Mouse (Mus musculus): ENCODE data around the gene Miga2. TPM values are rescaled to one million over a fixed set of nuclear protein-coding genes. Genes with fewer than 3 reads are reported as not detected.

The Miga2 gene
- 15.6 TPM for polyA plus RNA-seq (2017; shearing (Covaris generic))

DNA sequence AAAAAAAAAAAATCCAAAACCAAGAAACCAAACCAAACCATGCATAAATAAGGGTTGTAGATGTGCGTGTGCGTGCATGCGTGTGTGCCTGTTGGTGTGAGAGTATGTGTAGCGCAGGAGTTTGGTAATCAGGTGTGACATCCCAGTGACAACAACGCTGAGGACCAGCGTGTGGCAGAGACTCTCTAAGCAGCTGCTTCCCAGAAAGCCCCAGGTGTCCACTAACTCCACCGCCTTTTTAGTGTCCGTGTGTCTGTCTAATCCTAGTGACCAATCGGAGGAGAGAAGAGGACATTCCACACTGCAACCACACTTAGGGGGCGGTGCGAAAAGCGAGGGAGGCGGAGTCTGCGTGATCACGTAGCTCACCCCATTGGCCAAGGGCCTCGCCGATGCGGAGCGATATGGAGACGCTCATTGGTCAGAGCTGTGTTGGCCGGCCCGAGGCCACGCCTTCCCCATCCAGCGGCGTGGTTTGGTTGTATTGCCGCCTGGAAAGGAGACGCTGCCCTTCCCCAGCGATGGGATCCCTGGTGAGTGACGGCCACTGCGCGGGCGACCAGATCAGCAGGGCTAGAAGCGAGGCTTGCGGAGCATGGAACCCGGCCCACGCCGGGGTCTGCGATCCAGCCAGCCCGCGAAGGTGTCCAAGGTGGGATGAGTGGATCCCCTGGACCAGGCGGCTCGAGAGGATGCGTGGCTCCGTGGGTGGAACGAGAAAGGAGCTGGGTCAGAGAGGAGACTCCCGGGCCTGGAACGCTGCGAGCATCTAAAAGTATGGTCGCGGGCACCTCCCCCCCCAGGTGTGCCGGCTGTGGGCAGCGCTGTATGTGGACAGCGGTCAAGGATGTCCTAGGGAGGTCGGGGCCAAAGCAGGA, at the start of gene Miga2:
Gene Miga2 (plus strand): TSS at position 461 of the 878 bp plus-strand sequence.

DNA sequence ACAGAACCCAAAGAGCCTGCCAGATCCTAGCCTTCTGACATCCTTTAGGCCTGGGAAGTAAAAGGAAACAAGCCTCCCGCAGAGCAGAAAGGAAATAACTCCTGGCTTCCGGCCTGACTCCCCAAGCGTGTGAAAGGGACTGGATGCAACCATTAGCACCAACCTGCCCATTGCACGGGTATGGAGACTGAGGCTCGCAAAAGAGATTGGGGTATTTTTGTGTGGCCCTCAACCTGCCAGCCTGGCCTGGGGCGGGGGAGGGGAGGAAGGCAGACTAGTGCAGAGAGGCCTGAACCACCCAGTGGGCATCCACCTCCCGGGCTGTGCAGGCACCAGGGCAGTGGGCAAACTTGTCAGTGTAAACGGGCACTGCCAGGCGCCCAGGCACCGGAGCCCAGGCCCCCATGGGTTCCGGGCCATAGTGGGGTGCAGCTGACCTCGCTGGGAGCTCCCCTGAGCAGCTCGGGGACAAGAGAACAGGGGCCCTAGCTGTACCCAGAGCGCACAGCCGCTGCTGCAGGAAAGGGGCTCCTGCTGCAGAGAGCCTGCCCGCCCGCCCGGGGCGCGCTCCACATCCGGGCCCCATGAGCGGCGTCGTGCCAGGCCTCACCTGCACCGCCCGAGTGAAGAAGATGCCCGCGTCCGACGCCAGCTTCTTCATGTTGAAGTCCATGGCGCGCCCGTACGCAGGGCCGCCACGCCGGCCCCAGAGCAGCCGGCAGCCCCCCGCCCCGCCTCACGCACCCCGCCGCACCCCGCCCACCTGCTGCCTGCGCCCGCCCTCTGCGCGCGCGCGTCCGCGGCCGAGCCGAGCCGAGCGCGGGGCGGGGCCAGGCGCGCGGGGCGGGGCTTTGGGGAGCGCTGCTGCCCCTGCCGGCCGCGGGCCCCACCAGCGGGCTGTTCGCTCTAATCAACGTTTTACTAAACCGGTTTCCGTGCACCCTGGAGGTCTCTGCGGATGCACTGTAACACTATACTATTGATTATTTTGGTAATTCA, 5.2 kb upstream of the Miga2 start, which contains the start of gene Sh3glb2:
Gene Sh3glb2 (minus strand): TSS at position 805 of the 999 bp plus-strand sequence.

DNA sequence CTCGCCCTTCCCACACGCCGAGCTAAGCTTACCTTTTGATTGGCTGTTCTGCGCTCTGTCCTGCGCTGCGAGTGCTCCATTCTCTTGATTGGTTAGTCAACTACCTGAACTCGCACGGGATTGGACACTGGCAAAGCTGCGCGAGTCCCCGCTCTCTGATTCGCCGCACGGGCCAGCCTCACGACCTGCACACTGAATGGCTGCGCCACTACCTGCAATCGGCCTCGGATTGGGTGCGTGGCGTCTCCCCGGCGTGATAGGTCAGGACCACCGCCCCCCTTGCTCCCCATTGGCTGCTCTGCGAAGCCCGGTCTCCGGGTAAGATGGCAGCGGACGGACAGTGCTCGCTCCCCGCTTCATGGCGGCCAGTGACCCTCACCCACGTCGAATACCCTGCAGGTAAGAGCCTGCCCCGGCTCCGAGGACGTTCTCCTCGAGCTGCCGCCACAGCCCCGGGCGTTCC, 28.1 kb downstream of the Miga2 start, which contains the start of gene Dolpp1:
Gene Dolpp1 (plus strand): TSS at position 141 of the 463 bp plus-strand sequence.

DNA sequence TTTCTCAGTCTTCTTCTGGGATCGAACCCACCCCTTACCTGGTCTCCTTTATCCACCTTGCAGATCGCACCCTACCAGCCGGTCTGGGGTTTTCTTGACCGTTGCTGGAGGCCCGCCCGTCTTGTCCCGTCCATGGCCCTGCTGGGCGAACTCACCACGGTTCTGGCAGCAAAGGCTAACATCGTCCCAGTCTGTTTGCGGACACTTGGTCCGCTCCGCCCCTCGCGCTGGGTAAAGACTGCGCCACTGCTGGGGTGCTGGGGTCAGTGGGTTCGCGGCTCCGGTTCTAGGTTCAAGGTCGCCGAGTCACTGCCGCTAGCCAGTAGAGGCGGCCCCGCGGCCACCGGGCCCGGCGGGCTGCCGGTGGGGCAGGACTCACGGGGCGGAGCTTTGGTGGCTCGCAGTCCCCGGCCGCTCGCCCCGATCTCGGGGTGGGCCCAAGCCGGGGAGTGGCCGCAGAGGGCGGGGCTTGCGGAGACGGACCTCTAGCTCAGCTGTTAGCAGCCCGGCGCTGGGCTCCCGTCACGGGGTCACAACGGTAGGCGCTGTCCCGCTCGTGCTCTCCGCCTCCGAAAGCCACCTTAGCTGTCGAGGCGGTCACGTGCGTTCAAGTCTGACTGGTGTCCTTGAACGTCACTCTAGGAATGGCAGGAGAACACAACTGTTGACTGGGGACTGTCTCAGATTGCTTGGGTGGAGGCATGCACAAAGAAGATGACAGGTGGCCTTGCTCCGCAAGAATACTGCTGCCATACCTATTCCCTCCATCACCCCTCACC, 51.3 kb downstream of the Miga2 start, which contains the start of gene Crat:
Gene Crat (minus strand): TSS at position 657 of the 779 bp plus-strand sequence.

DNA sequence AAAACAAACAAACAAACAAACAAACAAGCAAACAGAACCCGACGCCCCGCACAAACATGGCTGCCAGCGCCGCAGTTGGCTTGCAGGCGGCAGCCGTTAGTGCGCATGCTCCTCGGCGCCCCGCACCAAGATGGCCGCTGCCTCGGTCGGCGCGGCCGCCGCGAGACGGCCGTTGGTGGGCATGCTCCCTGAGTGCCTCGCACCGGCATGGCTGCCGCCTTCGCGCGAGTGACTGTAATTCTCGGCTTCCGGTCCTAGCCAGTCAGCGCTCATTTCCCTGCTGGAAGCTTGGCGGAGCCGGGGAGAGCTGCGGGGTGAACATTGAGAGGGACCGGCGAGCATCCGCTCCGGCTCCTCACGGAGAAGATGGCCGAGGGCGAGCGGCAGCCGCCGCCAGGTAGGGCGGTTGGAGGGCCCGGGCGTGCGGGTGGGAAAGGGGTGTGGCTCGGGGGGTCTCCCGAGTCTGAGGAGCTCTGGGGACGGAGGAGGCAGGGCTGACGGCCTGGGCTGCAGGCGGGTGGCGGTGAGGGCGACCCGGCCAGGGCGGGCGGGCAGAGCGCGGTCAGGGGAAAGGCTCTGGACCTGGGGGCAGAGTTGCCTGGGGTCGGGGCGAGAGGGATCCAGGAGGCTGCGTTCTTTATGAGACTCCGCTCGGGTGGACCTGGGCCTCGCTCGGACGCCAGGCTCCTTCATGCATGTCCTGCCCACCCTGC, 52.1 kb downstream of the Miga2 start, which contains the start of gene Ptpa:
Gene Ptpa (plus strand): TSS at position 104 of the 713 bp plus-strand sequence.

Other genes with a start within 250 kb of the Miga2 start
- gene Zer1, start 239.6 kb upstream of the Miga2 start, polyA plus RNA-seq (2017; shearing (Covaris generic)): 34.3 TPM
- gene Tbc1d13, start 230.5 kb upstream of the Miga2 start, polyA plus RNA-seq (2017; shearing (Covaris generic)): 7.7 TPM
- 2.3 TPM for gene Endog, start 192.7 kb upstream of the Miga2 start, polyA plus RNA-seq (2017; shearing (Covaris generic))
- 42.8 TPM for gene Spout1, start 185.8 kb upstream of the Miga2 start, polyA plus RNA-seq (2017; shearing (Covaris generic))
- 12.3 TPM for gene Kyat1, start 158.4 kb upstream of the Miga2 start, polyA plus RNA-seq (2017; shearing (Covaris generic))
- gene Lrrc8a, start 126.5 kb upstream of the Miga2 start, polyA plus RNA-seq (2017; shearing (Covaris generic)): 7.8 TPM
- gene Gm28035, start 123.7 kb upstream of the Miga2 start, polyA plus RNA-seq (2017; shearing (Covaris generic)): 3.9 TPM
- gene Phyhd1, start 98.0 kb upstream of the Miga2 start, polyA plus RNA-seq (2017; shearing (Covaris generic)): 7.2 TPM
- not detected for gene Gm28038, start 83.2 kb upstream of the Miga2 start, polyA plus RNA-seq (2017; shearing (Covaris generic))
- gene Dolk, start 77.9 kb upstream of the Miga2 start, polyA plus RNA-seq (2017; shearing (Covaris generic)): 17.4 TPM
- gene Nup188, start 77.8 kb upstream of the Miga2 start, polyA plus RNA-seq (2017; shearing (Covaris generic)): 27.8 TPM
- 148 TPM for gene Sh3glb2, start 4.9 kb upstream of the Miga2 start, polyA plus RNA-seq (2017; shearing (Covaris generic))
- 38.7 TPM for gene Dolpp1, start 28.0 kb downstream of the Miga2 start, polyA plus RNA-seq (2017; shearing (Covaris generic))
- 6.7 TPM for gene Crat, start 51.6 kb downstream of the Miga2 start, polyA plus RNA-seq (2017; shearing (Covaris generic))
- gene Ptpa, start 51.8 kb downstream of the Miga2 start, polyA plus RNA-seq (2017; shearing (Covaris generic)): 126 TPM
- gene Ier5l, start 110.0 kb downstream of the Miga2 start, polyA plus RNA-seq (2017; shearing (Covaris generic)): 0.13 TPM
- 0.45 TPM for gene Cstad, start 230.8 kb downstream of the Miga2 start, polyA plus RNA-seq (2017; shearing (Covaris generic))

All from activated CD4-positive, CD25-positive, alpha-beta regulatory T cell, adult 9 weeks (primary cell).